In genomic region chr11:97817379-97817778, GRCm38 (mm10) we compare ENCODE assay signal across 10 mouse cellular contexts. TPM values are rescaled to one million over a fixed set of nuclear protein-coding genes. Genes with fewer than 3 reads are reported as not detected.
DNase-seq lines count a peak whose midpoint lies in the region; ATAC-seq and TF ChIP-seq lines count a peak whose summit lies in the region.
"Had no signal": no experiment of that assay in that cellular context is flagged by ENCODE, and none has a peak within 500 bp of the region (broad histone marks: within the 10 kb centered on the region; RNA-seq: fewer than 3 reads in every experiment).

No protein-coding gene starts in this region.

- H3K4me1 ChIP-seq in ES-Bruce4 (ENCODE audit: control insufficient read depth, insufficient read depth, low read length), result peaks cover 23% of the 10 kb centered on the region
- H3K4me1 ChIP-seq in heart, embryonic 13.5 days, result peaks cover 89% of the 10 kb centered on the region
- H3K4me1 ChIP-seq in limb, embryonic 12.5 days (replicated peaks), result peaks cover 58% of the 10 kb centered on the region

- DNase-seq in gastrocnemius, adult 2 months, result peak; percentile 46
- DNase-seq in gastrocnemius, postnatal 4 days (ENCODE audit: low spot score in 2 of 2), result no peak
- DNase-seq in right cerebral cortex, adult 18-20 months, result no peak
- DNase-seq in cerebellum, adult 11-12 months, result no peak
- DNase-seq in right cerebral cortex, postnatal 10 days (ENCODE audit: low spot score in 2 of 2), result no peak

- peak overlapping the region; percentile 22; the same call in 1 of the 2 replicates for H3K4me2 ChIP-seq in heart, embryonic 13.5 days
- no peak overlapping the region for H3K4me2 ChIP-seq in limb, embryonic 12.5 days
- H3K4me2 ChIP-seq: limb, embryonic 13.5 days had no signal

- H3K36me3 ChIP-seq in ES-Bruce4 (ENCODE audit: control insufficient read depth, insufficient read depth, low read length, poor library complexity, severe bottlenecking), result peaks cover 22% of the 10 kb centered on the region
- H3K36me3 ChIP-seq in heart, embryonic 13.5 days, result peaks cover 65% of the 10 kb centered on the region
- H3K36me3 ChIP-seq in limb, embryonic 12.5 days, result peaks cover 94% of the 10 kb centered on the region

- intact Hi-C loops in gastrocnemius, adult 2 months (cut with DNase I), result no loop called here

- 0 out of 2 replicates have a peak overlapping the region, but pooled peaks have one; percentile 14 for H3K9ac ChIP-seq in ES-Bruce4 (ENCODE audit: low read depth, poor library complexity, severe bottlenecking)
- H3K9ac ChIP-seq in heart, embryonic 13.5 days, result no peak overlapping the region
- H3K9ac ChIP-seq in limb, embryonic 12.5 days (replicated peaks), result 0 out of 2 replicates have a peak overlapping the region, but pooled peaks have one; percentile 35
- H3K9ac ChIP-seq: limb, embryonic 13.5 days had no signal

- H3K27ac ChIP-seq in gastrocnemius, adult 2 months, result peak overlapping the region; percentile 70
- peak overlapping the region; percentile 55 for H3K27ac ChIP-seq in ES-Bruce4 (ENCODE audit: insufficient read depth, low read length)
- peak overlapping the region; percentile 44 for H3K27ac ChIP-seq in heart, embryonic 13.5 days (replicated peaks)
- peak overlapping the region; percentile 87 for H3K27ac ChIP-seq in limb, embryonic 12.5 days

- 26% methylated on average over 5 of the region's 5 CpGs for WGBS in heart, embryonic 13.5 days
- WGBS in limb, embryonic 12.5 days, result 35% methylated on average over 5 of the region's 5 CpGs

- no peak for TF ChIP-seq POLR2A in ES-Bruce4 (IDR thresholded peaks at IDR 0.05; ENCODE audit: insufficient read depth, low read length)

- no peaks in the 10 kb centered on the region for H3K27me3 ChIP-seq in ES-Bruce4 (ENCODE audit: control insufficient read depth, insufficient read depth, low read length, poor library complexity, severe bottlenecking)
- no peaks in the 10 kb centered on the region for H3K27me3 ChIP-seq in heart, embryonic 13.5 days (replicated peaks)
- H3K27me3 ChIP-seq in limb, embryonic 12.5 days, result no peaks in the 10 kb centered on the region
- H3K27me3 ChIP-seq: CH12.LX; limb, embryonic 13.5 days had no signal

- no peak for ATAC-seq in heart, embryonic 13.5 days (ENCODE audit: extremely low read depth, insufficient number of reproducible peaks, low FRiP score, low TSS enrichment)
- ATAC-seq in limb, embryonic 12.5 days (ENCODE audit: insufficient number of reproducible peaks, insufficient read depth, low FRiP score, low TSS enrichment, low read depth), result no peak

- H3K4me3 ChIP-seq in gastrocnemius, adult 2 months, result peak overlapping the region; percentile 11; the same call in 1 of the 2 replicates
- no peak overlapping the region for H3K4me3 ChIP-seq in ES-Bruce4 (ENCODE audit: low read depth, low read length)
- H3K4me3 ChIP-seq in heart, embryonic 13.5 days, result no peak overlapping the region
- no peak overlapping the region for H3K4me3 ChIP-seq in limb, embryonic 12.5 days (replicated peaks)
- H3K4me3 ChIP-seq: limb, embryonic 13.5 days had no signal

- no peak for TF ChIP-seq EP300 in ES-Bruce4 (IDR thresholded peaks at IDR 0.05; ENCODE audit: insufficient read depth, low read depth, low read length)

- TF ChIP-seq CTCF in gastrocnemius, adult 2 months (IDR thresholded peaks at IDR 0.05), result no peak
- no peak for TF ChIP-seq CTCF in ES-Bruce4 (IDR thresholded peaks at IDR 0.05; ENCODE audit: low read depth, low read length)

- H3K9me3 ChIP-seq in ES-Bruce4 (replicated peaks; ENCODE audit: control insufficient read depth, insufficient read depth, low read length, poor library complexity, severe bottlenecking), result no peaks in the 10 kb centered on the region
- H3K9me3 ChIP-seq in heart, embryonic 13.5 days, result no peaks in the 10 kb centered on the region
- H3K9me3 ChIP-seq in limb, embryonic 12.5 days, result no peaks in the 10 kb centered on the region
- H3K9me3 ChIP-seq: limb, embryonic 13.5 days had no signal

RNA-seq across cellular contexts. Expression of gene Lasp1, which starts 18.6 kb away (rescaled TPM):
- total RNA-seq in gastrocnemius, adult 2 months (2021), result 10 to 100 TPM; 10.0 to 16.8 TPM
- 10 to 100 TPM; 82.0 to 99.0 TPM for total RNA-seq in gastrocnemius, postnatal 4 days (2021)
- polyA plus RNA-seq in ES-Bruce4 (2011; ENCODE audit: insufficient read depth, insufficient read length, low read depth, missing spikeins), result 228 and 231 TPM in 2 replicates
- polyA plus RNA-seq in heart, embryonic 13.5 days (2015; fragmentation: Nextera tagmentation; extraction: Ambion mirVana), result 45.1 and 46.0 TPM in 2 replicates
- polyA plus RNA-seq in limb, embryonic 12.5 days (2016; fragmentation: Nextera tagmentation; extraction: Ambion mirVana), result 110 and 120 TPM in 2 replicates

RNA-seq across cellular contexts. Expression of gene B230217C12Rik, which starts 23.2 kb away (rescaled TPM):
- total RNA-seq in gastrocnemius, adult 2 months (2021), result under 1 TPM; 0.23 to 0.50 TPM
- 1 to 10 TPM; 1.0 to 2.4 TPM for total RNA-seq in gastrocnemius, postnatal 4 days (2021)
- polyA plus RNA-seq in ES-Bruce4 (2011; ENCODE audit: insufficient read depth, insufficient read length, low read depth, missing spikeins), result 2.8 and 3.4 TPM in 2 replicates
- polyA plus RNA-seq in heart, embryonic 13.5 days (2015; fragmentation: Nextera tagmentation; extraction: Ambion mirVana), result 5.1 and 5.5 TPM in 2 replicates
- 11.8 and 13.2 TPM in 2 replicates for polyA plus RNA-seq in limb, embryonic 12.5 days (2016; fragmentation: Nextera tagmentation; extraction: Ambion mirVana)

RNA-seq across cellular contexts. Expression of gene Rpl23, which starts 35.1 kb away (rescaled TPM):
- 100 to 1,000 TPM; 385 to 521 TPM for total RNA-seq in gastrocnemius, adult 2 months (2021)
- total RNA-seq in gastrocnemius, postnatal 4 days (2021), result 100 to 1,000 TPM; 976 to 983 TPM
- polyA plus RNA-seq in ES-Bruce4 (2011; ENCODE audit: insufficient read depth, insufficient read length, low read depth, missing spikeins), result 777 and 842 TPM in 2 replicates
- polyA plus RNA-seq in heart, embryonic 13.5 days (2015; fragmentation: Nextera tagmentation; extraction: Ambion mirVana), result 376 and 393 TPM in 2 replicates
- polyA plus RNA-seq in limb, embryonic 12.5 days (2016; fragmentation: Nextera tagmentation; extraction: Ambion mirVana), result 513 and 518 TPM in 2 replicates

RNA-seq across cellular contexts. Expression of gene 1700001P01Rik, which starts 41.7 kb away (rescaled TPM):
- total RNA-seq in gastrocnemius, adult 2 months (2021), result under 1 TPM; 0.39 to 0.56 TPM
- not detected for total RNA-seq in gastrocnemius, postnatal 4 days (2021)
- 0.99 TPM in 1 of 2 replicates, not detected in the other for polyA plus RNA-seq in ES-Bruce4 (2011; ENCODE audit: insufficient read depth, insufficient read length, low read depth, missing spikeins)
- polyA plus RNA-seq in heart, embryonic 13.5 days (2015; fragmentation: Nextera tagmentation; extraction: Ambion mirVana), result not detected in 2 replicates
- polyA plus RNA-seq in limb, embryonic 12.5 days (2016; fragmentation: Nextera tagmentation; extraction: Ambion mirVana), result 0.37 TPM in 1 of 2 replicates, not detected in the other

RNA-seq across cellular contexts. Expression of gene Cwc25, which starts 51.0 kb away (rescaled TPM):
- total RNA-seq in gastrocnemius, adult 2 months (2021), result 1 to 10 TPM; 6.2 to 6.5 TPM
- total RNA-seq in gastrocnemius, postnatal 4 days (2021), result 10 to 100 TPM; 13.4 to 13.5 TPM
- 14.5 and 16.9 TPM in 2 replicates for polyA plus RNA-seq in ES-Bruce4 (2011; ENCODE audit: insufficient read depth, insufficient read length, low read depth, missing spikeins)
- polyA plus RNA-seq in heart, embryonic 13.5 days (2015; fragmentation: Nextera tagmentation; extraction: Ambion mirVana), result 10.2 and 10.5 TPM in 2 replicates
- polyA plus RNA-seq in limb, embryonic 12.5 days (2016; fragmentation: Nextera tagmentation; extraction: Ambion mirVana), result 24.6 and 25.6 TPM in 2 replicates
